Comparison of ENCODE assay signal across 15 mouse cellular contexts in genomic region chr13:23759251-23759771, GRCm38 (mm10). TPM values are rescaled to one million over a fixed set of nuclear protein-coding genes. Genes with fewer than 3 reads are reported as not detected.
DNase-seq lines count a peak whose midpoint lies in the region; ATAC-seq and TF ChIP-seq lines count a peak whose summit lies in the region.
"Had no signal": no experiment of that assay in that cellular context is flagged by ENCODE, and none has a peak within 500 bp of the region (broad histone marks: within the 10 kb centered on the region; RNA-seq: fewer than 3 reads in every experiment).

No protein-coding gene starts in this region.

- H3K4me3 ChIP-seq in erythroblast, embryonic 14.5 days (replicated peaks): peak overlapping the region; percentile 64
- no peak overlapping the region for H3K4me3 ChIP-seq in lung, embryonic 14.5 days (ENCODE audit: low read depth, low read length)
- no peak overlapping the region for H3K4me3 ChIP-seq in liver, embryonic 15.5 days (replicated peaks)

- 73% methylated on average over 3 of the region's 3 CpGs for WGBS in lung, embryonic 14.5 days
- 90% methylated on average over 3 of the region's 3 CpGs for WGBS in liver, embryonic 15.5 days (ENCODE audit: insufficient replicate concordance)

- peak; percentile 10 for DNase-seq in lung, embryonic 14.5 days
- DNase-seq in lung, postnatal 14 days: no peak
- peak; percentile 70 for DNase-seq in ZHBTc4 (ENCODE audit: low read depth, low spot score)
- DNase-seq in gastrocnemius, postnatal 10 days: no peak
- no peak for DNase-seq in ovary, postnatal 36 days (ENCODE audit: low spot score)
- DNase-seq: cerebellum, adult 8-10 months; kidney, adult 9 months had no signal

- no peaks in the 10 kb centered on the region for H3K9me3 ChIP-seq in erythroblast, embryonic 14.5 days (ENCODE audit: control insufficient read depth, low read length)
- H3K9me3 ChIP-seq in lung, embryonic 14.5 days (ENCODE audit: low read depth, low read length): no peaks in the 10 kb centered on the region
- no peaks in the 10 kb centered on the region for H3K9me3 ChIP-seq in liver, embryonic 15.5 days (replicated peaks)
- H3K9me3 ChIP-seq: heart, embryonic 12.5 days; hindbrain, embryonic 15.5 days had no signal

- no peak for TF ChIP-seq CTCF in lung, embryonic 14.5 days (IDR thresholded peaks at IDR 0.05; ENCODE audit: low read depth)

- H3K27me3 ChIP-seq in erythroblast, embryonic 14.5 days (ENCODE audit: control insufficient read depth): no peaks in the 10 kb centered on the region
- no peaks in the 10 kb centered on the region for H3K27me3 ChIP-seq in lung, embryonic 14.5 days (ENCODE audit: insufficient read depth, low read length)
- no peaks in the 10 kb centered on the region for H3K27me3 ChIP-seq in liver, embryonic 15.5 days
- H3K27me3 ChIP-seq: heart, embryonic 12.5 days; hindbrain, embryonic 15.5 days had no signal

- H3K4me1 ChIP-seq in erythroblast, embryonic 14.5 days (ENCODE audit: control insufficient read depth): peaks cover 84% of the 10 kb centered on the region
- peaks cover 4% of the 10 kb centered on the region; the same call in 1 of the 2 replicates for H3K4me1 ChIP-seq in lung, embryonic 14.5 days (ENCODE audit: insufficient read depth)
- H3K4me1 ChIP-seq in liver, embryonic 15.5 days (replicated peaks): peaks cover 64% of the 10 kb centered on the region

- no peak for ATAC-seq in erythroblast, adult 5-6 weeks (replicated peaks; ENCODE audit: low FRiP score, poor library complexity, severe bottlenecking)
- ATAC-seq in lung, embryonic 14.5 days (ENCODE audit: insufficient read depth): no peak
- no peak for ATAC-seq in liver, embryonic 15.5 days (ENCODE audit: insufficient read depth)

- peak overlapping the region; percentile 99 for H3K27ac ChIP-seq in lung, embryonic 14.5 days (ENCODE audit: low read depth)
- H3K27ac ChIP-seq in liver, embryonic 15.5 days (replicated peaks): peak overlapping the region; percentile 99

- peak overlapping the region; percentile 90 for H3K4me2 ChIP-seq in lung, embryonic 14.5 days
- peak overlapping the region; percentile 87 for H3K4me2 ChIP-seq in liver, embryonic 15.5 days

- H3K9ac ChIP-seq in lung, embryonic 14.5 days: no peak overlapping the region
- H3K9ac ChIP-seq in liver, embryonic 15.5 days: peak overlapping the region; percentile 60; the same call in 1 of the 2 replicates

- H3K36me3 ChIP-seq in erythroblast, embryonic 14.5 days (ENCODE audit: control insufficient read depth): peaks cover 2% of the 10 kb centered on the region
- H3K36me3 ChIP-seq in lung, embryonic 14.5 days (ENCODE audit: insufficient read depth): no peaks in the 10 kb centered on the region
- no peaks in the 10 kb centered on the region for H3K36me3 ChIP-seq in liver, embryonic 15.5 days (replicated peaks)
- H3K36me3 ChIP-seq: heart, embryonic 12.5 days; hindbrain, embryonic 15.5 days had no signal

RNA-seq across cellular contexts. Expression of gene Hist1h4a, which starts 1.7 kb away (rescaled TPM):
- 10.2 and 21.5 TPM in 2 replicates for polyA plus RNA-seq in erythroblast, embryonic 14.5 days (2012)
- 15.4 and 15.7 TPM in 2 replicates for total RNA-seq in erythroblast, adult 5-6 weeks (2015; ENCODE audit: low replicate concordance)
- total RNA-seq in erythroblast, adult 5-6 weeks (2017; ENCODE audit: low replicate concordance): 211 and 254 TPM in 2 replicates
- 0.66 TPM in 1 of 2 replicates, not detected in the other for polyA plus RNA-seq in lung, embryonic 14.5 days (2014; fragmentation: Nextera tagmentation; extraction: Ambion mirVana)
- 0.40 TPM in 1 of 2 replicates, not detected in the other for polyA plus RNA-seq in liver, embryonic 15.5 days (2015; fragmentation: Nextera tagmentation; extraction: Ambion mirVana)
- 100 to 1,000 TPM; 140 to 160 TPM for total RNA-seq in gastrocnemius, postnatal 10 days (2021)
- polyA plus RNA-seq: embryonic facial prominence, embryonic 11.5 days; heart, embryonic 12.5 days; neural tube, embryonic 14.5 days had no signal

RNA-seq across cellular contexts. Expression of gene Hist1h4b, which starts 2.5 kb away (rescaled TPM):
- 4.5 and 11.8 TPM in 2 replicates for polyA plus RNA-seq in erythroblast, embryonic 14.5 days (2012)
- total RNA-seq in erythroblast, adult 5-6 weeks (2015; ENCODE audit: low replicate concordance): 50.5 and 52.2 TPM in 2 replicates
- total RNA-seq in erythroblast, adult 5-6 weeks (2017; ENCODE audit: low replicate concordance): 150 and 446 TPM in 2 replicates
- polyA plus RNA-seq in lung, embryonic 14.5 days (2014; fragmentation: Nextera tagmentation; extraction: Ambion mirVana): 4.3 and 7.5 TPM in 2 replicates
- polyA plus RNA-seq in liver, embryonic 15.5 days (2015; fragmentation: Nextera tagmentation; extraction: Ambion mirVana): 2.7 and 4.1 TPM in 2 replicates
- 100 to 1,000 TPM; 131 to 149 TPM for total RNA-seq in gastrocnemius, postnatal 10 days (2021)

RNA-seq across cellular contexts. Expression of gene Hist1h3a, which starts 2.9 kb away (rescaled TPM):
- 1.5 and 4.0 TPM in 2 replicates for polyA plus RNA-seq in erythroblast, embryonic 14.5 days (2012)
- 26.3 and 29.6 TPM in 2 replicates for total RNA-seq in erythroblast, adult 5-6 weeks (2015; ENCODE audit: low replicate concordance)
- total RNA-seq in erythroblast, adult 5-6 weeks (2017; ENCODE audit: low replicate concordance): 171 and 175 TPM in 2 replicates
- 7.4 and 9.2 TPM in 2 replicates for polyA plus RNA-seq in lung, embryonic 14.5 days (2014; fragmentation: Nextera tagmentation; extraction: Ambion mirVana)
- polyA plus RNA-seq in liver, embryonic 15.5 days (2015; fragmentation: Nextera tagmentation; extraction: Ambion mirVana): 6.4 and 7.6 TPM in 2 replicates
- 100 to 1,000 TPM; 159 to 176 TPM for total RNA-seq in gastrocnemius, postnatal 10 days (2021)

RNA-seq across cellular contexts. Expression of gene Hist1h1a, which starts 4.2 kb away (rescaled TPM):
- 1.4 TPM in 2 replicates for polyA plus RNA-seq in erythroblast, embryonic 14.5 days (2012)
- total RNA-seq in erythroblast, adult 5-6 weeks (2015; ENCODE audit: low replicate concordance): 106 and 128 TPM in 2 replicates
- 1,089 and 2,054 TPM in 2 replicates for total RNA-seq in erythroblast, adult 5-6 weeks (2017; ENCODE audit: low replicate concordance)
- polyA plus RNA-seq in lung, embryonic 14.5 days (2014; fragmentation: Nextera tagmentation; extraction: Ambion mirVana): 5.2 and 5.5 TPM in 2 replicates
- 3.5 and 4.3 TPM in 2 replicates for polyA plus RNA-seq in liver, embryonic 15.5 days (2015; fragmentation: Nextera tagmentation; extraction: Ambion mirVana)
- total RNA-seq in gastrocnemius, postnatal 10 days (2021): 100 to 1,000 TPM; 124 to 147 TPM
- polyA plus RNA-seq: midbrain, embryonic 14.5 days; neural tube, embryonic 14.5 days had no signal

RNA-seq across cellular contexts. Expression of gene Hist1h3b, which starts 7.2 kb away (rescaled TPM):
- 6.2 and 23.6 TPM in 2 replicates for polyA plus RNA-seq in erythroblast, embryonic 14.5 days (2012)
- 179 and 183 TPM in 2 replicates for total RNA-seq in erythroblast, adult 5-6 weeks (2015; ENCODE audit: low replicate concordance)
- 251 and 270 TPM in 2 replicates for total RNA-seq in erythroblast, adult 5-6 weeks (2017; ENCODE audit: low replicate concordance)
- 18.4 and 18.7 TPM in 2 replicates for polyA plus RNA-seq in lung, embryonic 14.5 days (2014; fragmentation: Nextera tagmentation; extraction: Ambion mirVana)
- polyA plus RNA-seq in liver, embryonic 15.5 days (2015; fragmentation: Nextera tagmentation; extraction: Ambion mirVana): 13.6 and 15.4 TPM in 2 replicates
- 100 to 1,000 TPM; 213 to 261 TPM for total RNA-seq in gastrocnemius, postnatal 10 days (2021)

Comparison
In these comparisons a context has a peak if more than half of its experiments do, and no peak if none do; other contexts are left out.
1. DNase-seq: peak in lung, embryonic 14.5 days (single experiment) and ZHBTc4 (single experiment); none in lung, postnatal 14 days (single experiment), gastrocnemius, postnatal 10 days (single experiment) and ovary, postnatal 36 days (single experiment).